Mouse (Mus musculus) lung, embryonic 16.5 days (tissue): Measurements from ENCODE around the gene Gtpbp8. TPM values are rescaled to one million over a fixed set of nuclear protein-coding genes. Genes with fewer than 3 reads are reported as not detected.
A peak's percentile ranks its signal among the peaks of the same experiment; 100 is the strongest.

Source experiments
- ATAC-seq: fragments of 200-750 bp; cut with Nextera tagmentation; 2 replicates; pipeline ENCODE4 v1.8.0; 2017; ENCODE audit warnings: low read depth, mild to moderate bottlenecking, moderate library complexity
- H3K27ac ChIP-seq: fragments of 300-500 bp; sonication (generic); 2 replicates; pipeline ENCODE4 v1.5.1; 2014; ENCODE audit warnings: mild to moderate bottlenecking, control low read depth, low read length
- H3K27me3 ChIP-seq: fragments of 300-500 bp; sonication (generic); 2 replicates; pipeline ENCODE4 v1.6.1; 2014; ENCODE audit warnings: low read depth, low read length, mixed read lengths; ENCODE audit not compliant: control insufficient read depth, insufficient read depth
- H3K36me3 ChIP-seq: fragments of 300-500 bp; sonication (generic); 2 replicates; pipeline ENCODE4 v1.6.1; 2014; ENCODE audit warnings: low read length; ENCODE audit not compliant: control insufficient read depth, insufficient read depth
- H3K4me1 ChIP-seq: fragments of 300-500 bp; sonication (generic); replicated peaks from 2 replicates; pipeline ENCODE4 v1.6.1; 2014; ENCODE audit warnings: low read length, mixed read lengths; ENCODE audit not compliant: control insufficient read depth, insufficient read depth
- H3K4me2 ChIP-seq: fragments of 300-500 bp; sonication (generic); 2 replicates; pipeline ENCODE4 v1.6.1; 2014; ENCODE audit warnings: low read depth, low read length, control low read depth
- H3K4me3 ChIP-seq: fragments of 300-500 bp; sonication (generic); 2 replicates; pipeline ENCODE4 v1.5.1; 2014; ENCODE audit warnings: mild to moderate bottlenecking, low read length, control low read depth
- H3K9ac ChIP-seq: fragments of 300-500 bp; sonication (generic); 2 replicates; pipeline ENCODE4 v1.6.1; 2014; ENCODE audit warnings: low read length, control low read depth
- H3K9me3 ChIP-seq: fragments of 300-500 bp; sonication (generic); 2 replicates; pipeline ENCODE4 v1.6.1; 2016; ENCODE audit warnings: low read length; ENCODE audit not compliant: control insufficient read depth
- WGBS: fragments of 180-500 bp; shearing (Covaris S2); extraction: QIAGEN DNeasy Blood & Tissue Kit; methylation state at CpG from one replicate; pipeline ENCODE4 v1.1.7; 2014; 5-methylcytosine and 5-hydroxymethylcytosine counted together
- polyA plus RNA-seq: library from polyadenylated mRNA; unstranded; fragments of >200 nt; fragmentation: Nextera tagmentation; extraction: Ambion mirVana; gene quantifications from 2 replicates; pipeline ENCODE4 v1.2.1, GENCODE M21; 2015

Gtpbp8 gene
- polyA plus RNA-seq, 1 experiment from 2014 or later, result 29.7 TPM

GRCm38 (mm10) chr16:44767967-44768366 lies 21.8 kb upstream of the Gtpbp8 start:
- no peaks in the 10 kb centered on the region for H3K27me3 ChIP-seq
- no peak overlapping the region for H3K9ac ChIP-seq
- H3K4me1 ChIP-seq, result no peaks in the 10 kb centered on the region
- H3K27ac ChIP-seq, result no peak overlapping the region
- peak; percentile 52; the same call in 1 of the 2 replicates for ATAC-seq
- H3K4me2 ChIP-seq, result no peak overlapping the region
- H3K9me3 ChIP-seq, result no peaks in the 10 kb centered on the region
- H3K4me3 ChIP-seq, result no peak overlapping the region
- 42% methylated on average over 2 of the region's 2 CpGs for WGBS
- no peaks in the 10 kb centered on the region for H3K36me3 ChIP-seq

- Histone ChIP-seq H3K27me3 (no peaks in the 10 kb centered on the region), H3K4me1 (no peaks in the 10 kb centered on the region), H3K4me2 (no peak overlapping the region), H3K9me3 (no peaks in the 10 kb centered on the region), H3K4me3 (no peak overlapping the region), H3K36me3 (no peaks in the 10 kb centered on the region), H3K27ac (no peak overlapping the region), H3K9ac (no peak overlapping the region)
- no peak for ATAC-seq
- 81% methylated on average over 7 of the region's 7 CpGs for WGBS
These were observed 21.3 kb upstream of the Gtpbp8 start for GRCm38 (mm10) chr16:44767506-44767905.

GRCm38 (mm10) chr16:44766320-44766892 lies 20.2 kb upstream of the Gtpbp8 start:
- WGBS, result 82% methylated on average over 9 of the region's 9 CpGs
- H3K4me2 ChIP-seq, result no peak overlapping the region

GRCm38 (mm10) chr16:44765555-44766319 lies 19.6 kb upstream of the Gtpbp8 start, which contains the start of gene Cd200r1:
TSS of gene Cd200r1 (plus strand) at chr16:44765736.
- Histone ChIP-seq H3K9ac (no peak within 1 kb of the TSS), H3K4me1 (no peaks in the 10 kb centered on the region), H3K4me3 (no peak within 1 kb of the TSS), H3K36me3 (no peaks in the 10 kb centered on the region), H3K27me3 (no peaks in the 10 kb centered on the region), H3K27ac (no peak within 1 kb of the TSS), H3K4me2 (no peak within 1 kb of the TSS), H3K9me3 (no peaks in the 10 kb centered on the region)
- ATAC-seq, result no peak
- 69% methylated on average over 22 of the region's 22 CpGs for WGBS

More at GRCm38 (mm10) chr16:44766320-44766892, 20.2 kb upstream of the Gtpbp8 start:
- Histone ChIP-seq H3K27me3 (no peaks in the 10 kb centered on the region), H3K27ac (no peak overlapping the region), H3K4me3 (no peak overlapping the region), H3K9me3 (no peaks in the 10 kb centered on the region), H3K4me1 (no peaks in the 10 kb centered on the region), H3K9ac (no peak overlapping the region), H3K36me3 (no peaks in the 10 kb centered on the region)
- ATAC-seq, result no peak

- Histone ChIP-seq H3K9me3 (no peaks in the 10 kb centered on the region), H3K4me1 (no peaks in the 10 kb centered on the region), H3K4me2 (no peak overlapping the region), H3K36me3 (no peaks in the 10 kb centered on the region), H3K9ac (no peak overlapping the region), H3K4me3 (no peak overlapping the region), H3K27me3 (no peaks in the 10 kb centered on the region), H3K27ac (no peak overlapping the region)
- WGBS, result 52% methylated on average over 1 of the region's 1 CpGs
- ATAC-seq, result no peak
These were observed 15.6 kb upstream of the Gtpbp8 start for GRCm38 (mm10) chr16:44761811-44762210.

GRCm38 (mm10) chr16:44757700-44758099 lies 11.5 kb upstream of the Gtpbp8 start:
- Histone ChIP-seq H3K9me3 (no peaks in the 10 kb centered on the region), H3K4me1 (no peaks in the 10 kb centered on the region), H3K36me3 (no peaks in the 10 kb centered on the region), H3K27me3 (no peaks in the 10 kb centered on the region), H3K9ac (no peak overlapping the region), H3K4me2 (no peak overlapping the region), H3K27ac (no peak overlapping the region), H3K4me3 (no peak overlapping the region)
- ATAC-seq, result no peak
- 64% methylated on average over 8 of the region's 8 CpGs for WGBS

GRCm38 (mm10) chr16:44748007-44748406 lies 1.8 kb upstream of the Gtpbp8 start:
- H3K4me1 ChIP-seq, result peaks cover 11% of the 10 kb centered on the region

GRCm38 (mm10) chr16:44745471-44745865 lies 695 bp downstream of the Gtpbp8 start:
- Histone ChIP-seq H3K36me3 (peaks cover 11% of the 10 kb centered on the region; the same call in 1 of the 2 replicates), H3K4me2 (peak overlapping the region; percentile 77), H3K4me3 (peak overlapping the region; percentile 93), H3K27ac (peak overlapping the region; percentile 98), H3K4me1 (peaks cover 11% of the 10 kb centered on the region), H3K27me3 (no peaks in the 10 kb centered on the region), H3K9ac (peak overlapping the region; percentile 95), H3K9me3 (no peaks in the 10 kb centered on the region)
- no peak; the same call in 1 of the 2 replicates for ATAC-seq
- 4% methylated on average over 14 of the region's 14 CpGs for WGBS

More at GRCm38 (mm10) chr16:44748007-44748406, 1.8 kb upstream of the Gtpbp8 start:
- ATAC-seq, result no peak
- 36% methylated on average over 3 of the region's 3 CpGs for WGBS
- H3K27me3 ChIP-seq, result no peaks in the 10 kb centered on the region
- H3K4me2 ChIP-seq, result no peak overlapping the region
- no peak overlapping the region for H3K4me3 ChIP-seq
- no peak overlapping the region for H3K9ac ChIP-seq
- H3K36me3 ChIP-seq, result 0 out of 2 replicates have a peak, but pooled peaks cover 3% of the 10 kb centered on the region
- no peaks in the 10 kb centered on the region for H3K9me3 ChIP-seq
- H3K27ac ChIP-seq, result no peak overlapping the region

- Histone ChIP-seq H3K4me3 (no peak overlapping the region), H3K27ac (no peak overlapping the region), H3K9me3 (no peaks in the 10 kb centered on the region), H3K27me3 (no peaks in the 10 kb centered on the region), H3K36me3 (peaks cover 17% of the 10 kb centered on the region), H3K9ac (no peak overlapping the region), H3K4me1 (peaks cover 11% of the 10 kb centered on the region), H3K4me2 (no peak overlapping the region)
- no peak for ATAC-seq
- 90% methylated on average over 1 of the region's 1 CpGs for WGBS
These were observed 3.4 kb downstream of the Gtpbp8 start for GRCm38 (mm10) chr16:44742753-44743152.
